ENCODE assay signal across 12 mouse cellular contexts in genomic region chr7:4132998-4133397, GRCm38 (mm10). TPM values are rescaled to one million over a fixed set of nuclear protein-coding genes. Genes with fewer than 3 reads are reported as not detected.
DNase-seq lines count a peak whose midpoint lies in the region; ATAC-seq and TF ChIP-seq lines count a peak whose summit lies in the region.
"Had no signal": no experiment of that assay in that cellular context is flagged by ENCODE, and none has a peak within 500 bp of the region (broad histone marks: within the 10 kb centered on the region; RNA-seq: fewer than 3 reads in every experiment).

No protein-coding gene starts in this region.

- no peak overlapping the region for H3K27ac ChIP-seq in forebrain, embryonic 12.5 days
- no peak overlapping the region for H3K27ac ChIP-seq in forebrain, embryonic 11.5 days (ENCODE audit: low read depth, low read length)
- peak overlapping the region; percentile 99 for H3K27ac ChIP-seq in layer of hippocampus, adult 2 months
- 0 out of 2 replicates have a peak overlapping the region, but pooled peaks have one; percentile 13 for H3K27ac ChIP-seq in neural tube, embryonic 13.5 days (replicated peaks)
- H3K27ac ChIP-seq: heart, embryonic 15.5 days; lung, embryonic 15.5 days had no signal

- no peak for TF ChIP-seq CTCF in layer of hippocampus, adult 2 months (conservative IDR thresholded peaks at IDR 0.05)

- no peak overlapping the region for H3K4me2 ChIP-seq in forebrain, embryonic 12.5 days
- H3K4me2 ChIP-seq in forebrain, embryonic 11.5 days (ENCODE audit: low read depth, low read length, severe bottlenecking): no peak overlapping the region
- H3K4me2 ChIP-seq in neural tube, embryonic 13.5 days: no peak overlapping the region
- H3K4me2 ChIP-seq: heart, embryonic 15.5 days; lung, embryonic 15.5 days had no signal

- 88% methylated on average over 7 of the region's 7 CpGs for WGBS in forebrain, embryonic 12.5 days
- 82% methylated on average over 7 of the region's 7 CpGs for WGBS in forebrain, embryonic 11.5 days
- 87% methylated on average over 7 of the region's 7 CpGs for WGBS in neural tube, embryonic 13.5 days

- ATAC-seq in forebrain, embryonic 12.5 days (ENCODE audit: low FRiP score): no peak
- ATAC-seq in forebrain, embryonic 11.5 days (replicated peaks; ENCODE audit: low FRiP score): no peak
- no peak for ATAC-seq in neural tube, embryonic 13.5 days (ENCODE audit: low read depth)

- H3K4me1 ChIP-seq in forebrain, embryonic 12.5 days: peaks cover 25% of the 10 kb centered on the region
- H3K4me1 ChIP-seq in forebrain, embryonic 11.5 days (replicated peaks; ENCODE audit: control insufficient read depth, insufficient read depth, low read length): peaks cover 1% of the 10 kb centered on the region; the same call in 1 of the 2 replicates
- H3K4me1 ChIP-seq in neural tube, embryonic 13.5 days (replicated peaks): peaks cover 50% of the 10 kb centered on the region

- H3K36me3 ChIP-seq in forebrain, embryonic 12.5 days (replicated peaks): peaks cover 50% of the 10 kb centered on the region
- H3K36me3 ChIP-seq in forebrain, embryonic 11.5 days (ENCODE audit: control insufficient read depth, insufficient read depth, low read length): peaks cover 7% of the 10 kb centered on the region; the same call in 1 of the 2 replicates
- H3K36me3 ChIP-seq in neural tube, embryonic 13.5 days: peaks cover 36% of the 10 kb centered on the region
- H3K36me3 ChIP-seq: heart, embryonic 15.5 days; lung, embryonic 15.5 days had no signal

- H3K9ac ChIP-seq in forebrain, embryonic 12.5 days: 0 out of 2 replicates have a peak overlapping the region, but pooled peaks have one; percentile 7
- no peak overlapping the region for H3K9ac ChIP-seq in forebrain, embryonic 11.5 days (ENCODE audit: low read length)
- peak overlapping the region; percentile 57 for H3K9ac ChIP-seq in neural tube, embryonic 13.5 days
- H3K9ac ChIP-seq: heart, embryonic 15.5 days; lung, embryonic 15.5 days had no signal

- H3K27me3 ChIP-seq in forebrain, embryonic 12.5 days: no peaks in the 10 kb centered on the region
- H3K27me3 ChIP-seq in forebrain, embryonic 11.5 days (ENCODE audit: control insufficient read depth, insufficient read depth, low read length): no peaks in the 10 kb centered on the region
- no peaks in the 10 kb centered on the region for H3K27me3 ChIP-seq in neural tube, embryonic 13.5 days
- H3K27me3 ChIP-seq: heart, embryonic 15.5 days; lung, embryonic 15.5 days had no signal

- DNase-seq in forebrain, embryonic 11.5 days (ENCODE audit: low spot score): no peak
- no peak for DNase-seq in layer of hippocampus, adult 2 months (ENCODE audit: low spot score in 2 of 2)
- DNase-seq in layer of hippocampus, postnatal 36 days: no peak
- no peak for DNase-seq in neural tube, embryonic 10.5 days (ENCODE audit: extremely low spot score, low spot score)
- no peak for DNase-seq in ovary, postnatal 14 days (ENCODE audit: low spot score)
- DNase-seq: kidney, adult 9 months had no signal

- H3K4me3 ChIP-seq in forebrain, embryonic 12.5 days (replicated peaks): no peak overlapping the region
- no peak overlapping the region for H3K4me3 ChIP-seq in forebrain, embryonic 11.5 days (ENCODE audit: low read depth, low read length)
- H3K4me3 ChIP-seq in layer of hippocampus, adult 2 months: no peak overlapping the region; the same call in 1 of the 2 replicates
- no peak overlapping the region for H3K4me3 ChIP-seq in neural tube, embryonic 13.5 days
- H3K4me3 ChIP-seq: heart, embryonic 15.5 days; lung, embryonic 15.5 days; myocyte had no signal

- H3K9me3 ChIP-seq in forebrain, embryonic 12.5 days: no peaks in the 10 kb centered on the region
- no peaks in the 10 kb centered on the region for H3K9me3 ChIP-seq in forebrain, embryonic 11.5 days (ENCODE audit: control insufficient read depth, low read length)
- no peaks in the 10 kb centered on the region for H3K9me3 ChIP-seq in neural tube, embryonic 13.5 days
- H3K9me3 ChIP-seq: heart, embryonic 15.5 days; lung, embryonic 15.5 days had no signal

RNA-seq across cellular contexts. Expression of gene Leng8, which starts 3.8 kb away (rescaled TPM):
- polyA plus RNA-seq in forebrain, embryonic 12.5 days (2016; fragmentation: Nextera tagmentation; extraction: Ambion mirVana): 104 and 115 TPM in 2 replicates
- 77.4 and 77.5 TPM in 2 replicates for polyA plus RNA-seq in forebrain, embryonic 11.5 days (2014; fragmentation: Nextera tagmentation; extraction: Ambion mirVana)
- total RNA-seq in layer of hippocampus, adult 2 months (2021): 100 to 1,000 TPM; 189 to 218 TPM
- 100 to 1,000 TPM; 154 to 191 TPM for total RNA-seq in layer of hippocampus, postnatal 36 days (2021)
- polyA plus RNA-seq in neural tube, embryonic 13.5 days (2015; fragmentation: Nextera tagmentation; extraction: Ambion mirVana): 78.0 and 79.6 TPM in 2 replicates

RNA-seq across cellular contexts. Expression of gene Ttyh1, which starts 13.8 kb away (rescaled TPM):
- 131 and 143 TPM in 2 replicates for polyA plus RNA-seq in forebrain, embryonic 12.5 days (2016; fragmentation: Nextera tagmentation; extraction: Ambion mirVana)
- 87.3 and 96.0 TPM in 2 replicates for polyA plus RNA-seq in forebrain, embryonic 11.5 days (2014; fragmentation: Nextera tagmentation; extraction: Ambion mirVana)
- 100 to 1,000 TPM; 526 to 562 TPM for total RNA-seq in layer of hippocampus, adult 2 months (2021)
- 100 to 1,000 TPM; 554 to 570 TPM for total RNA-seq in layer of hippocampus, postnatal 36 days (2021)
- polyA plus RNA-seq in neural tube, embryonic 13.5 days (2015; fragmentation: Nextera tagmentation; extraction: Ambion mirVana): 137 and 141 TPM in 2 replicates

RNA-seq across cellular contexts. Expression of gene Leng9, which starts 17.2 kb away (rescaled TPM):
- polyA plus RNA-seq in forebrain, embryonic 12.5 days (2016; fragmentation: Nextera tagmentation; extraction: Ambion mirVana): 3.0 TPM in 2 replicates
- 1.6 and 2.7 TPM in 2 replicates for polyA plus RNA-seq in forebrain, embryonic 11.5 days (2014; fragmentation: Nextera tagmentation; extraction: Ambion mirVana)
- total RNA-seq in layer of hippocampus, adult 2 months (2021): 1 to 10 TPM; 5.6 to 6.6 TPM
- total RNA-seq in layer of hippocampus, postnatal 36 days (2021): 1 to 10 TPM; 5.5 to 5.9 TPM
- 4.6 TPM in 2 replicates for polyA plus RNA-seq in neural tube, embryonic 13.5 days (2015; fragmentation: Nextera tagmentation; extraction: Ambion mirVana)

RNA-seq across cellular contexts. Expression of gene Cdc42ep5, which starts 31.7 kb away (rescaled TPM):
- 11.3 and 14.0 TPM in 2 replicates for polyA plus RNA-seq in forebrain, embryonic 12.5 days (2016; fragmentation: Nextera tagmentation; extraction: Ambion mirVana)
- 16.2 and 17.8 TPM in 2 replicates for polyA plus RNA-seq in forebrain, embryonic 11.5 days (2014; fragmentation: Nextera tagmentation; extraction: Ambion mirVana)
- total RNA-seq in layer of hippocampus, adult 2 months (2021): 1 to 10 TPM; 1.1 to 1.7 TPM
- total RNA-seq in layer of hippocampus, postnatal 36 days (2021): 1 to 10 TPM in 1 of 2 experiments, under 1 TPM in 1; 0.95 to 1.1 TPM
- 8.6 and 8.9 TPM in 2 replicates for polyA plus RNA-seq in neural tube, embryonic 13.5 days (2015; fragmentation: Nextera tagmentation; extraction: Ambion mirVana)
- total RNA-seq: megakaryocyte progenitor cell, adult 5-6 weeks had no signal

Comparison
In these comparisons a context has a peak if more than half of its experiments do, and no peak if none do; other contexts are left out.
1. H3K27ac ChIP-seq: peak in layer of hippocampus, adult 2 months (single experiment) and neural tube, embryonic 13.5 days (single experiment); none in forebrain, embryonic 12.5 days (single experiment) and forebrain, embryonic 11.5 days (single experiment).